ENCODE assay signal across 17 mouse cellular contexts in genomic region chr14:103834589-103834988, GRCm38 (mm10). TPM values are rescaled to one million over a fixed set of nuclear protein-coding genes. Genes with fewer than 3 reads are reported as not detected.
A peak's percentile ranks its signal among the peaks of the same experiment; 100 is the strongest.
DNase-seq lines count a peak whose midpoint lies in the region; ATAC-seq lines count a peak whose summit lies in the region.
"Had no signal": no experiment of that assay in that cellular context is flagged by ENCODE, and none has a peak within 500 bp of the region (broad histone marks: within the 10 kb centered on the region; RNA-seq: fewer than 3 reads in every experiment).

No protein-coding gene starts in this region.

- H3K9me3 ChIP-seq in heart, embryonic 15.5 days (replicated peaks): no peaks in the 10 kb centered on the region
- no peaks in the 10 kb centered on the region for H3K9me3 ChIP-seq in midbrain, embryonic 16.5 days (replicated peaks; ENCODE audit: control insufficient read depth, low read length, poor library complexity, severe bottlenecking)
- no peaks in the 10 kb centered on the region for H3K9me3 ChIP-seq in midbrain, embryonic 13.5 days
- no peaks in the 10 kb centered on the region for H3K9me3 ChIP-seq in intestine, embryonic 16.5 days (ENCODE audit: control insufficient read depth, low read length)
- H3K9me3 ChIP-seq: forebrain, embryonic 13.5 days had no signal

- peak overlapping the region; percentile 27; the same call in 1 of the 2 replicates for H3K27ac ChIP-seq in heart, embryonic 15.5 days
- no peak overlapping the region for H3K27ac ChIP-seq in midbrain, embryonic 16.5 days (ENCODE audit: low read length)
- H3K27ac ChIP-seq in midbrain, embryonic 13.5 days: no peak overlapping the region
- H3K27ac ChIP-seq in intestine, embryonic 16.5 days (ENCODE audit: low read length): peak overlapping the region; percentile 33; the same call in 1 of the 2 replicates
- H3K27ac ChIP-seq: forebrain, embryonic 13.5 days had no signal

- peaks cover 7% of the 10 kb centered on the region for H3K4me1 ChIP-seq in heart, embryonic 15.5 days (replicated peaks)
- H3K4me1 ChIP-seq in midbrain, embryonic 16.5 days (ENCODE audit: control insufficient read depth, insufficient read depth, low read length): no peaks in the 10 kb centered on the region
- peaks cover 6% of the 10 kb centered on the region; the same call in 1 of the 2 replicates for H3K4me1 ChIP-seq in midbrain, embryonic 13.5 days (replicated peaks)
- H3K4me1 ChIP-seq in intestine, embryonic 16.5 days (ENCODE audit: control insufficient read depth, insufficient read depth, low read length): peaks cover 11% of the 10 kb centered on the region

- ATAC-seq in heart, embryonic 15.5 days (replicated peaks; ENCODE audit: insufficient number of reproducible peaks, insufficient read depth, low FRiP score, low read depth): peak; percentile 51
- no peak for ATAC-seq in midbrain, embryonic 16.5 days
- no peak for ATAC-seq in midbrain, embryonic 13.5 days
- no peak for ATAC-seq in intestine, embryonic 16.5 days

- peak; percentile 32 for DNase-seq in embryo, embryonic 10 days (ENCODE audit: low spot score)
- DNase-seq in embryo, embryonic 9.5 days (ENCODE audit: extremely low spot score): no peak
- DNase-seq in heart, postnatal 4 days: no peak
- DNase-seq in ovary, adult 18-20 months (ENCODE audit: low spot score): no peak
- DNase-seq: adrenal gland, postnatal 10 days; cerebellum, adult 8-10 months; embryo, embryonic 11 days; kidney, postnatal 4 days; lung, adult 2 months; lung, postnatal 4 days; midbrain, embryonic 14.5 days had no signal

- H3K36me3 ChIP-seq in heart, embryonic 15.5 days: no peaks in the 10 kb centered on the region
- H3K36me3 ChIP-seq in midbrain, embryonic 16.5 days (ENCODE audit: control insufficient read depth, insufficient read depth, low read length): no peaks in the 10 kb centered on the region
- H3K36me3 ChIP-seq in midbrain, embryonic 13.5 days: no peaks in the 10 kb centered on the region
- H3K36me3 ChIP-seq in intestine, embryonic 16.5 days (ENCODE audit: control insufficient read depth, insufficient read depth, low read length): no peaks in the 10 kb centered on the region

- H3K4me3 ChIP-seq in heart, embryonic 15.5 days: no peak overlapping the region
- H3K4me3 ChIP-seq in midbrain, embryonic 16.5 days (ENCODE audit: low read depth, low read length): no peak overlapping the region
- H3K4me3 ChIP-seq in midbrain, embryonic 13.5 days (replicated peaks): no peak overlapping the region
- no peak overlapping the region for H3K4me3 ChIP-seq in intestine, embryonic 16.5 days (ENCODE audit: low read length)
- H3K4me3 ChIP-seq: forebrain, embryonic 13.5 days had no signal

- no peaks in the 10 kb centered on the region for H3K27me3 ChIP-seq in heart, embryonic 15.5 days
- no peaks in the 10 kb centered on the region for H3K27me3 ChIP-seq in midbrain, embryonic 16.5 days (ENCODE audit: control insufficient read depth, insufficient read depth, low read depth, low read length)
- H3K27me3 ChIP-seq in midbrain, embryonic 13.5 days: no peaks in the 10 kb centered on the region
- no peaks in the 10 kb centered on the region for H3K27me3 ChIP-seq in intestine, embryonic 16.5 days (replicated peaks; ENCODE audit: control insufficient read depth, insufficient read depth, low read length)
- H3K27me3 ChIP-seq: CH12.LX; forebrain, embryonic 13.5 days had no signal

- H3K9ac ChIP-seq in heart, embryonic 15.5 days: no peak overlapping the region
- no peak overlapping the region for H3K9ac ChIP-seq in midbrain, embryonic 16.5 days (ENCODE audit: low read depth, low read length)
- H3K9ac ChIP-seq in midbrain, embryonic 13.5 days (replicated peaks): no peak overlapping the region
- H3K9ac ChIP-seq in intestine, embryonic 16.5 days (ENCODE audit: low read depth, low read length): no peak overlapping the region
- H3K9ac ChIP-seq: forebrain, embryonic 13.5 days had no signal

- H3K4me2 ChIP-seq in heart, embryonic 15.5 days: peak overlapping the region; percentile 25; the same call in 1 of the 2 replicates
- peak overlapping the region; percentile 25; the same call in 1 of the 2 replicates for H3K4me2 ChIP-seq in midbrain, embryonic 16.5 days (ENCODE audit: low read length)
- no peak overlapping the region for H3K4me2 ChIP-seq in midbrain, embryonic 13.5 days (replicated peaks)
- H3K4me2 ChIP-seq in intestine, embryonic 16.5 days (ENCODE audit: low read depth, low read length): peak overlapping the region; percentile 12; the same call in 1 of the 2 replicates
- H3K4me2 ChIP-seq: forebrain, embryonic 13.5 days had no signal

- 16% methylated on average over 7 of the region's 7 CpGs for WGBS in heart, embryonic 15.5 days
- WGBS in midbrain, embryonic 16.5 days: 43% methylated on average over 7 of the region's 7 CpGs
- 46% methylated on average over 7 of the region's 7 CpGs for WGBS in midbrain, embryonic 13.5 days
- 39% methylated on average over 7 of the region's 7 CpGs for WGBS in intestine, embryonic 16.5 days

RNA-seq across cellular contexts. Expression of gene Ednrb, which starts 9.6 kb away (rescaled TPM):
- polyA plus RNA-seq in heart, embryonic 15.5 days (2015; fragmentation: Nextera tagmentation; extraction: Ambion mirVana): 70.4 and 73.8 TPM in 2 replicates
- 10 to 100 TPM; 38.1 to 42.6 TPM for total RNA-seq in heart, postnatal 4 days (2021)
- 81.5 and 114 TPM in 2 replicates for polyA plus RNA-seq in midbrain, embryonic 16.5 days (2015; fragmentation: Nextera tagmentation; extraction: Ambion mirVana)
- 86.9 and 105 TPM in 2 replicates for polyA plus RNA-seq in midbrain, embryonic 13.5 days (2015; fragmentation: Nextera tagmentation; extraction: Ambion mirVana)
- polyA plus RNA-seq in intestine, embryonic 16.5 days (2015; fragmentation: Nextera tagmentation; extraction: Ambion mirVana): 125 and 133 TPM in 2 replicates
- total RNA-seq: CH12.LX had no signal

Comparison
In these comparisons a context has a peak if more than half of its experiments do, and no peak if none do; other contexts are left out.
1. H3K27ac ChIP-seq: peak in heart, embryonic 15.5 days (single experiment) and intestine, embryonic 16.5 days (single experiment); none in midbrain, embryonic 16.5 days (single experiment) and midbrain, embryonic 13.5 days (single experiment).